Mouse (Mus musculus) naive thymus-derived CD4-positive, alpha-beta T cell, adult 2 months (primary cell): Measurements from ENCODE around the gene Plg.
A peak's percentile ranks its signal among the peaks of the same experiment; 100 is the strongest.

ENCODE experiments used
- DNase-seq: peaks from one replicate; pipeline ENCODE4 v3.0.0-alpha.2; 2011; ENCODE audit warnings: low read depth

Gene Plg

DNA sequence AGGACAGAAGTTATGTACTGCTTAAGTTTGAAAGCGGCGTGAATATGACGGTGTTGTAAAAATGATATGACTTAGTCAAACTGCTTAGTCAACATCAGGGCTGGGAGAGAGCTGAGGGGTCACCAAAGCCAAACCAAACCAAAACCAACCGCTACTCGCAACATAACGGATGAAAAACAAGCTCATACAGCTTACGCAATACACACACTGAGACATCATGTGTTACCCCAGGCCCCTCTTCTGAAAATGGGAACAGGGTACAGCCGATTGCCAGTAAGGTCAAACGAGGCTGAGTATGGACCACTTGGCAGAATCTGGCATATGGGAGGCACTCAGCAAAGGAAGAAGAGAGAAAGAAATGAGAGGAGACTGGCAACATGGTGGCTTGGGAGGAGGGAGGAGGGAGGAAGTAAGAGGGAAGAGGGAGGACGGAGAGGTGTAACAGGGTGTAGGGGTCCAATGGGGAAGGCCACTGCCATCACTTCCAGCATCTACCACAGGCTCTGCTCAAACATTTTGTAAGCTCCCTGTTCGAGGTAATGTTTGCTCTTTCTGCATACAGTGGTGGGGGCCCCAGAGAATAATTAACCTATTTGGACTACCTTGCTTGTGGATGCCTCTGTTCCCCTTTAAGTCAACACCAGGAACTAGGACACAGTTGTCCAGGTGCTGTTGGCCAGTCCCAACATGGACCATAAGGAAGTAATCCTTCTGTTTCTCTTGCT is at the start of gene Plg:
Gene Plg (plus strand): TSS at position 628 of the 725 bp plus-strand sequence.
- no peak for DNase-seq

DNA sequence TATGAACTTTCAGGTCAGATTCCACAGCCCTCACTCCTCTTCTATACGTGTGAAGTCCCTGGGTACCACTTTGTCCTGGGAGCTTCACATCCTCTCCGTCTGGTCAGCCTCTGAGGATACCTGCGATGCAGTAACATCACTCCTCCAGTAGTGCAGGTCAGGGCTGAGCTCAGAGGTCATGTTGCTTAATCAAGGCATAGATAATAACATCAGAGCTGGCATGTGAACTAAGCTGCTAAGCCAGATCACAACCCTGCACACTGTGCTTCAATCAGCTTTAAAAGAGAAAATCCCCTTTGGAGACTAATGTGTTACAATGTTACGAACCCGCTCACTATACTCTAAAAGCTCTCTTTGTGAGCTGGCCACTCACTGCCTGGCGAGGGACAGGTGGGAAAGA is 43.3 kb upstream of the Plg start:
- DNase-seq: no peak

DNA sequence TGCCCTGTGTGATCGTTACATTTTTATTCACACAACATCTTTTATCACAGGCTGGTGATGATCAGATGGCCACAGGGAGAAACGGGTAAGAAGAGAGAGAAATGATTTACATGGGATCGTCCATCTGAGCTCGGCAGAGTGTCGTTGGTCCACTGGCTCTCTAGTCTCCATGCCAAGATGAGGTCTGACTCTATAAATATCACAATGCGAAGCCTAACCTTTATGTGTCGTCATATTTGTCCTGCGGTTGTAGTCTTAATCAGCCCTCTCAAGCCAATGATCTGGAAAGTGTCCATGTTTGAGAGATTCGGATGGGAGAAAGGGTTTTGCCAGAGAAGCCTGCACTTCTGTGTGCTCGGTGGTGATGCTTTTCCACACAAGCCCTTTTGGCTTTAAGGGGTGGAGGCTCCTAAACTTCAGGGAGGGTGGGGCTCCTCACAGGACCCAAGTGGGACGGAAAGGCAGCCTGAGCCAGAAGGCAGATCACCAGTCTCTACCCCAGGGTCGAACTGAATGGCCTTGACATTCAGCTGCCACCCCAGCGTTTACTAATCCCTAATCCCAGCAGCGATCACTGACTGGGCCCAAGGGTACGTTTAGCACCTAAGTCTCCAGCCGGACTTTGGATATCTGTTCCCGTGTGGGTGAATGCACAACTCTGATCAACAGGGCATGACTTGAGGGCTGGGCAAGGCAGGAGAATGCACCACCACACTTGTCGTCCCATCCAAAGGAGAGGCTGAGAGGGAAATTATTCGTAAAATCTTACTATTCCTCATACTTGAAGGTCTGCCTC is 42.1 kb upstream of the Plg start:
- DNase-seq: no peak

DNA sequence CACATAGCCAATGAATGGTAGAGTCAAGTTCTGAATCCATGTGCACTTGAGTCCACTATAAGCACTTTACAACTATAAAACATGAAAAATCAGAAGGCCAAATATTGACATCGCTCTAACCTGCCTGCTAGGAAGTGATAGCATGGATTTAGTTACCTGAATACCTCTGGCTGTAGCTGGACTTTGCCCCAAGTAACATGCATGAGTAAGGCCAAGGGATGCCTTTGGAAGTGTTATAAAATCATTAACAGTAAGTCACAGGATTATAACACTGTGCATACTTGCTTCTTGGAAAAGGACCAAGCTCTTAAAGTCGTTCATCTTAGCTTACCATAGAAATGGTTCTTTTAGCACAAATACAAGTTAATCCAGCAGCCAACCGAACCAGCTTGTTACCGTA is 41.3 kb upstream of the Plg start:
- DNase-seq: no peak

DNA sequence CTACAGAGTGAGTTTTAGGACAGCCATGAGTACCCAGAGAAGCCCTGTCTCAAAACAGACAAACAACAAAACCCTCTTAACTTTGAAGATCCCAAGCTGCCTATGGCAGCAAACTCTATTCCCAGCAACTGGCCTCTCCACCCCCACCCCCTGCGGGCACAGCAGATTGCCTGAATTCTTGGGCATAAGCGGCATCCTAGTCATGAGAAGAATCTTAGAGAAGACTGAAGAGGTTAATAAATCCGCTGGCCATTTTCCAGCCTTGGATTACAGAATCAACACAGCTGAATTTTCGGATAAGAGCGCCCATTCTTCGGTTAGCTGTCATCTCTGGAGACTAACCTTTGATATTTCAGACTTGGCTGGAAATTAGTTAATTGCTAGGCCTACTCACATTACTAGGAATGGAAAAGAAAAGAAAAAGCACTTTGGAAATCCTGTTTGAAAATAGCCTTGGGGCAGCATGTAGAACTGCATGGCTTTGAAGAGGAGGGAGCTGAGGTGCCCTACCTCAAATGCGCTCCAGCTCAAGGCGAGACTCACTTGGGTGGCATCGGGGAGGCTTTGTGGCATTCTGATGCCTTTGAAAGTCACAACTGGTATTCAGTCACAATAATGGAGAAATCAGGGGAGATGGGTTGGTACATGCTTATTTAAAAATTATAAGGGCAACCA is 34.6 kb upstream of the Plg start:
- DNase-seq: no peak

DNA sequence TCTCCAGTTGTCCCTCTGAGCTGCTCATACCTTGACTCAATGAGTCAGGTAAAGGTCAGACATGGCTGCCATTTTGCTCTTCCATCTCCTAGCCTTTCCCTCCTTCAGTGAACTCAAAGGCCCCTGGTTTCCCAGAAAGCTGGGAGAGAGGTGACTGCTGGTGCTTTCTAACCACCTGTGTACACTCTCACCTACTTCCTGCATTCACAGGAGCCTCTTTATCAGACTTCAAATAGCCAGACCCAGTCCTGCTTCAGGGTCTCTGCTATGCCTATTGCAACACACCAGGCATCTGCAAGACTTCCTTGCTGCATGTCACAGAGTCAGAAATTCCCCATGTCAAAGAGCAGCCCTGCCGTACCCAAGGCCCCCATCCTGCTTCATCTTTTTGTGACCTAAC is 30.9 kb upstream of the Plg start:
- DNase-seq: no peak

DNA sequence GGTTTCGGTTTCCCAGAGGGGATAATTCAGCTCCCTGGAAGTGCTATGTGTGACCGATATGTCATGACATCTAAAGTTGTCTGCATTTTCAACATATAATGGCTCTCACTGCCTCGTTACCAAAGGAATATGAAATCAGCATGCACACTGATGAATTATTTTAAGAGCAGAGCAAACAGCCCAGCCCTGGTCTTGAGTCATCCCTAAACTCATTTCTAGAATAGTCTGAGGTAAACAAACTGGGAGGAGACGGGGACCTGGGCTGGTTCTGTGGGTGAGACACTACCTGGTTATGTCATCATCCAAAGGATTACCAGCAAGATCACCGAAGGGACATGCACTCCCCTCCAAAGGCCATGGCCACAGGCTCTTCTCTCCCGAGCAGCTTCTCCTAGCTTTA is 26.8 kb upstream of the Plg start:
- no peak for DNase-seq

DNA sequence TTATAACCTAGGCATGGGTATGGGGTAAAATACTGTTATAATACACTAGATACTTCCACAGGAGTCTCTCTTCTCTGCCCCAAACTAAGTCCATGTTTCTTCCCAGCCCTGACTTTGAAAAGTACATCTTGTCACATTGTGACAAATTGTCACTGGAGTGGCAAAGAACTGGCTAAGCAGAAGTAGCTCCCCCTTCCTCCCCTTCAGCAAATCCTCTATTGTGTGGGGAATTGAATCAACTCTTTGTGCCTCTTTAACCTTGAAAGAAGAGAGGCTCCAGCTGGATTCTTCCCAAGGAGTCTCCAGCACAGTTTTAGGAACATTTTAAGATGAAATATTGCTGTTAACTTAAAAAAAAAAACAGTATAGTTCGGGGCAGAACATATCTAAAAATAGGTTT is 25.6 kb upstream of the Plg start:
- no peak for DNase-seq

DNA sequence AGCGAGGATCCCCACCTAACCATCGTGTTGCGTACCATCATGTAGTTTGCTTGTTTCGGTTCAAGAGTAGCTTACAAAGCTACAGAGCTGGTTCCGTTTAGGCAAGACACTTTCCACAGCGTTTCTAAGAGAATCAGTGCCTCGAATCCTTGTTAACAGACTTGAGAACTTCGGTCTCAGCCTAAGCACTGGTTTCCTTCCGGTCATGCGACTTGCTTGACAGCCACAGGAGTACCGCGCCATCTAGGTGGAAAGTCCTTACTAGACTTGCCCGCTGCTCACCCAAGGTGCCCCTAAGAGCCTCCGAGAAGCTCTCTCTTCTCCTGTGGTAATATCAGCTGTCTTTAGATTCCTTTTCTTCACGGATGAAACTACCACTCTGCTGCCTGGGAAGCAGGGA is 18.5 kb upstream of the Plg start:
- DNase-seq: no peak

DNA sequence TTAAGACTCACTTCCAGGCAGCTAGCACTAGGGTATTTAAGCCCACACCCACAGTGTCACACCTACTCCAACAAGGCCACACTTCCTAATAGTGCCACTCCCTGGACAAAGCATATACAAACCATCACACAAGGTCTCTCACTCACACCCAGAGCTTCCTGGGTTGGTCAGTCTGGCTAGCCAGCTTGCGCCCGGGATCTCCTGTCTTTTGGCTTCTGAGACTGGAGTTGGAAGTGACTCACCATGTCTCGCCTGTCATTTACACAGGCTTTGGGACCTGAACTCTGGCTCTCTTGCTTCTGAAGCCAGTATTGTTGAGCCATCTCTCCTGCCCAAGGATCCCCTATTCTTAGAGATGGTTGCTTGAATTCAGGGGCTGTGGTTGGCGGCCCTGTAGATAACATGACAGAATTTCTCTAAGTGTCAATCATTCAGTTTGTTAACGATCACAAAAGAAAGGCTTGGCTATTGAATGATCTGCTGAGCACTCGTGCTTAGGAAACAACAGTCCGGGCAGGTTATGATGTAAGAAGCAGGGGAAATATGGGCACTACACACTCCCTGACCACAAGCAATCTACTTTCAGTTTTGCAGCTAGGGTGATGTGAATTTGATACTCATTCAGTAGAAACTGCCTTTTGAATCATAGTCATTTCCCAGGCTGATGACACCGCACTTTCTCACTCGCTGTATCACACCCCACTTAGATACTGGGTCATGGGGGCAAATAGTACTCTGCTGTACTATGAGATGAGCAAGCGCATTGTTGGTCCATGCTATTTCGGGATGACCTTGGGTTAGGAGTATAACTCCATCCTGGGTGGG is 14.6 kb upstream of the Plg start:
- DNase-seq: peak; percentile 27

DNA sequence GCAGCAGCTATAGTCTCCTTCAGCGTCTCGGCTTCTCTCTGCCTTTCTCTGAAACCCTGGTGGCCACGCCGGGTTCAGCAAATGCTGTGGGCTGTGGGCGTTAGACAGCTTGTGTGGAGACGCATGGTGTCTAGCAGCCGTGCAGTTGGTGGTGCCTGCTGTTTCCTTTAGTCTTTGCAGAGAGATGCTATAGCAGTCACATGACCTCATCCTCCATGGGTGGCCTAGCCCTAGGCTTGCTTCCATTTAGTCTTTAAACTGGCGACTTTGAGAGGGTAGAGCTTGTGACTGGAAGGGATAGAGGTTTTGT is 14.0 kb upstream of the Plg start:
- DNase-seq: peak; percentile 24

DNA sequence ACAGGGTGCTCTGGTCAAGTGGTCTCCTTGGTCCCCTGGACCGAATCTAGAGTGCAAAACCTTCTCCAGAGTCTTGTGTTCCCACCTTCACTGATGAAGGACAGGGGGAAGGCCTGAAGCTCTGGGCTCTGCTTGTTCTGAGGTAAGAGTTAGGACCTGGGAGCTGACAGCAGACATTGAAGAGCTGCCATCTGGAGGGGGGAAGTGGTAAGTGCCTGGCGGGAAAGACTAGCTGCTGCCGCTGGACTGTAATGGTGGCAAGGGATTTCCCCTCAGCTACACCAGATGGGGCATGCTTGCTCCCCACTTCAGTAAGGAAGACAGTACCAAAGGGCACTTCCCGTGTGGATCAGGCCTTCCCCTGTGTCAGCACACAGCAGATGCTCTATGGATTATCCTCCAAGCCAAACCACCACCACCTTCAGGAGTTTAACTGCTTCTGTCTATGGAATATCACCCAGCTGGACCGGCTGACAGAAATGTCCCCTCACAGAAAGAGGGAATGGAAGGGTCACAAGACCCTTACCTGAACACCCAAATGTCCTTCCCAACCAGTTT is 11.0 kb upstream of the Plg start:
- DNase-seq: peak; percentile 57

DNA sequence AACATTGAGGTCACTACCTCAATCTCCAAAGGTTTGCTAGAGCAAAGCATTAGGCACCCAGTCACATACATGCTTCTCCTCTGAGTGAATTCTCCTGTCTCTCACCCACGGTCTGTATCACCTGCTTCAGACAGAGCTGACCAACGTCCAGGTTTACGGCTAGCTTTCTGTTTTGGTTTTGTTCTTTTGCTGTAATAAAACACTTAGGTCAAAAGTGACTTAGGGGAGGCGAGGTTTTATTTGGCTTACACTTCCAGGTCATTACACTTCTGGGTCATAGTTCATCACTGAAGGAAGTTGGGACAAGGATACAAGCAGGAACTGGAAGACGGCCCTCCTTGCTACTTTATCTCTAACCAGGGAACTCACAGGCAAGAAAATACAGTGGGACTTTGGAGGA is 9.0 kb upstream of the Plg start:
- DNase-seq: no peak

DNA sequence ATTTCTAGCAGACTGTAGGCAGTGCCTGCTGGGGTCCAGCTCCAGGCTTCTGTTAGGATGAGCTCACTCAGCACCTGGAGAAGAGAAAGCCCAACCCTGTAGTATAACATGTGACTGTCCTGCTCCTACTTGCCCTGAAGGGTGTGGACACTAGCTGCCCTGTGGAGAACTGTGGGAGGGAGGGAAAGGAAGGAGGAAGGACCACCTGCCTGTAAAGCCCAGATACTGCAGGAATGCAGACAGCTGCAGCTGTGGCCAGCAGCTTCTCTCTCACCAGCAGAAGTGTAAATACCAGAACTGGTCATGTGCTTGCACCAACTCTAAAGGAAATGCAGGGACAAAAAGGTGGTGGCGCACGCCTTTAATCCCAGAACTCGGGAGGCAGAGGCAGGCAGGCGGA is 8.1 kb upstream of the Plg start:
- DNase-seq: no peak

DNA sequence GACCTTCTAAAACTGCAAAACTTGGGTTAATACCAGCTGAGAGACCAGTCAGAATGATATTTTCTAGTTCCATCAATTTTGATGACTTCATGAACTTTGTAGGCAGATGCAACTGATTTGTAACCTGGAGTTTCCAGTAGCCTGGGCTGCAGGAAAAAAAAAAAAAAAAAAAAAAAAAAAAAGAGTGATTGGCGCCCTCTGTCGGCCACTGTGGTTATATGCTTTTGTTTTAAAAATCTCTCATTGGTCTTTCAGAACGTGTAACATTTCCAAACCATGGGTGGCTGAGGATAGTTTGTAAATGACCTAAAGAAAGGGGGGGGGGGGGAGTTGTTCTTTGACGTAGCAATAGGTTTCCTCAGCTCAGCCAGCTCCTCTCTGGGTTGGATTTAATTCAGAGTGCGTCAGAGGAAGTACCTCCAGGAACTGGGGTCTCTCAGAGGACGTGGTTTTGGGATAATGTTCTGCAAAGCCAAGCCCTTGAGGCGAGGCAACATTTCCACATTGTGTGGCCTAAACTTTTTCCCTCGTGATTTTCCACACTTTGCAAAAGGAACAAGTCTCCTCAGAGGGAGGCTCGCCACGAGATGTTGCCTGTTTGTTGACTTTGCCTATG is 7.0 kb upstream of the Plg start:
- DNase-seq: peak; percentile 81

DNA sequence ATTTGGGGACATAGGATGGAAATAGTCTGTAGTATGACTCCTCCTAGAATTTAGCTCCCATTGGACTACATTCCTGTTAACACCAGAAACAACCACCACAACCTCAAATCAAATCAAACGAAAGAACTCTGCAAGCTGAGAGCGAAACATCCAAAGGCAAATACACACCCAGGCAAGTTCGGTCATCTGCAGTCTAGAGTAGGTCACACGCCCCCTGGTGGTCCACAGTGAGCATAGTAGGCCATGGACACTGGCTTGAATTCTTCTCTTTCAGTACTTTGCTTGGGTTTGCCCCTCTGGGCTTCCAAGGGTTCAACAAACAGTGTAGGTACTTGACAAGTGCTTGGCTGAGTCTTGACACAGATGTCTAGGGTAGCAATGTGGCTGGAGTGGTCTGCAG is 6.4 kb upstream of the Plg start:
- peak; percentile 87 for DNase-seq

DNA sequence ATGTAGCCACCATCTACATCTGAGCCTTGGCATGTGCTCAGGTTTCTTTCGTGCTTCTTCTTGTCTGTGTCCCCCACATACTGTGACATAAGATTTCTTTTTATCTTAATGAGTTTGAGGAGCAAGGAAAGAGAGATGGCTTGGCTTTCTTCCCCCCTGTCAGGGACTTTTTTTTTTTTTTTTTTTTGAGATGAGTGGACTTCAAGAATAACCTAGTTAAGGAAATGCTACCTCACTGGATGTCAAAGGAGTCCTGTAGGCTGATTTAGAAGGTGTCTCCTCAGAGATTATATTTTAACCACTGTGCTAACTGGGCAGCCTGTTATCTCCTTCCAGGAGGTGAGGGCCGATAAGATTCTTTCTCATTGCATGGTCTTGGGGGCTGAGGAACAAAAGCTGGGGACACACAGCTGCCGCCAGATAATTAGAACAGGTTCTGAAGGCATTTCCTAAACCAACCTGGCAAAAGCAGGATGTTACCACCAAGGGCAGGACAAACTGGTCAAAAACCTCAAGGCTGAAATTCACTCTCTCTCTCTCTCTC is 4.7 kb upstream of the Plg start:
- DNase-seq: no peak

DNA sequence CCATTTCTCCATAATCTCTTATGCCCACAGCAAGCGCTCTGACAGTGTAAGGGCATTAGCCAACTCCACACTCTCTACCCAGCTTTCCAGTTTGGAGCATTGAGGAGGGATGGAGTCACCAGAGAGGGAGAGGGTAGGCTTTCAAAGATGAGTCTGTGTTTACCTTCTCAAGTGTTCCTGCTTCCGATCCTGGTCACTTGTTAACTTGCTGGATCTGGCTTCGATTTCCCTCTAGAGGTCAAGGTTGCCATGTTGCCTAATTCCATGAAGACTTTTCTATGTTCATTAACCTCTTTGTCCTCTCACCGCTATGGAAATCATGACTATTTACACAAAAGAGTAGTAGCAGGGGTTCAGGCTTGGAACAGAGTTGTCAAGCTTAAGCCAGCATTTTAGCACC is 1.9 kb downstream of the Plg start:
- DNase-seq: no peak

DNA sequence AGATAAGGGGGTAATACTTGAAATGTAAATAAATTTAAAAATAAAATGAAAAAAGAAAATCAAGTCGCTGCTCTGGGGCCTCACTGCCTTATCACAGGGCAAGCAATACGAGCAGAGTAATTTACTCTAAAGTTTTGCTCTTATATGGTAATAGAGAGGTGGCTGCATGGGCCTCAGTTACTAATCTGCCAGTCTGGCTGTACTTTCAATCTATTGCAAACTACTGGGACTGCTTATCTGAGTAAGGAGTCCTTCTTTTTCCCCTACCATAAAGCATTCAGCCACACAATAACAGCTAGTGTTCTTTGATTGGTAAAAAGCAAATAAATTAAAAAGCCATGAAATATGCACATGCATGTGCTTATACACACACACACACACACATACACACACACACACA is 3.2 kb downstream of the Plg start:
- DNase-seq: no peak

DNA sequence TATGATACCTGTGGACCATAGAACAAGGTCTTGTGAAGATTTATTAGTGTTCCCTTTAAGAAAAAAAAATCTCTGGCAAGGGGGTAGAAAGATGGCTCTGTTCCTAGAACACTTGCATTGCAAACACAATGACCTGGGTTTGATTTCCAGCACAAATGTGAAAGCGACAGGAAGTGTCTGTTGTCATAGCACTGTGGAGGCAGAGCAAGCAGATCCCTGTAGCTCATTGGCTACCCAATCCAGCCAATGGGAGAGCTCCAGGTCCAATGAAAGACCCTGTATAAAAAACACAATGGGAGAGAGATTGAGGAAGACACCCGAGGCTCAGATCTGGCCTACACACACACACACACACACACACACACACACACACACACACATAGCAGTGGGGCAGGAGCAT is 4.1 kb downstream of the Plg start:
- no peak for DNase-seq

DNA sequence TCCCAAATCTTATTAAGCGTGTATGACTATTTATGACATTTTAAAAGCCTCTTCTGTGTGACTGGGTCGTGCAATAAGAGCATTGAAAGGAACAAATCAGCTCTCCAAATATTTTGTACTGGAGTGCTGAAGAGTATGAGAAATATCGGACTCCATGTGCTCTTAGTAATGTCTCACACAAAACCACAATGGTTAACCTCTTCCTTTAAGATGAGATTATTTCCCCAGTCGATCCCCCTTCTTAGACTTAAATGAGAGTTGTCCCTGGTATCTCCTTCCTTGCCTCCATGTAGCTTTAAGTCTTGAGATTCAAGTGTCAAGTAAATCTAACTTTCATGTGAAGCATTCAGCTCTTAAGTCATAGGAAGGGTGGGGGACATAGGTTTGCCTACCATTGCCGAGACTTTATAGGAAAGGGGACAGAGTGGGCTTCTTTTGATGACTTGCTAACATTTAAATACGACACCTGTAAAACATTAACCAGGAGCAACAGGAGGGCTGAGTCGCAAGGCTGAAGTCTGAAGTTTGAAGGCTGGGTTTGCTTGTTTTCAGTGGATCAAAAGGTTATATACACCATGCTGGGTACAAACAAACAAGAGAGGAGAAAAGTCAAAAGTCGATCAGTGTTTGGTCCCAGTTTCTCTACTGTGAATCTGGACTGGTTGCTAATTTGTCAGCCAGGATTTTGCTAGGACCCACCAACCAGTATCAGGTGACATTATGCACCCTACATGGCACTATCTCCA is 6.8 kb downstream of the Plg start:
- DNase-seq: no peak
